Comparison of ENCODE assay signal across 17 mouse cellular contexts in the genomic region with DNA sequence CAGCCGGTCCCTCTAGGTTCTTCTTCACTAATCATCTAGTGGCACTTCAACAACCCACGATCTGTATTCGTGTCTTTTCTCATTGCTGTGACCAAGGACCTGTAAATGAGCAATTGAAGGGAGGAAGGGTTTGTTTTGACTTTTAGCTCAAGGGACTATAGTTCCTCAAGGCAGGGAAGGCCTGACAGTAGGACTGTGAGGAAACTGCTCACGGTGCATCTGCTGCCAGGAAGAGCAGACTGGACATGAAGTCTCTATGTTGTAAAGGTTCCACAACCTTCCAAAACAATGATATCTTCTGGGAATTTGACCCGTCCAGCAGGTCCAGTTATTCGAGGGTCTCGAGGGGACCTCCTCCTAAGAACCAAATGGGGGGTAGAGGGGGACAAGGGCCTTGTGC.
"Had no signal": no experiment of that assay in that cellular context is flagged by ENCODE, and none has a peak within 500 bp of the region (broad histone marks: within the 10 kb centered on the region; RNA-seq: fewer than 3 reads in every experiment).

No protein-coding gene starts in this region.

- H3K36me3 ChIP-seq: liver, embryonic 15.5 days; lung, embryonic 15.5 days; midbrain, embryonic 13.5 days; neural tube, embryonic 12.5 days; stomach, embryonic 15.5 days had no signal

- H3K27me3 ChIP-seq: liver, embryonic 15.5 days; lung, embryonic 15.5 days; megakaryocyte, embryonic 14.5 days; midbrain, embryonic 13.5 days; neural tube, embryonic 12.5 days; stomach, embryonic 15.5 days had no signal

- DNase-seq: liver, postnatal 0 days; lung, adult 2 months; lung, postnatal 14 days; lung, postnatal 36 days; right cerebral cortex, postnatal 14 days; thymus, adult 2 months; thymus, postnatal 25 days; thymus, postnatal 4 days had no signal

- H3K4me1 ChIP-seq: liver, embryonic 15.5 days; lung, embryonic 15.5 days; megakaryocyte, embryonic 14.5 days; midbrain, embryonic 13.5 days; neural tube, embryonic 12.5 days; stomach, embryonic 15.5 days had no signal

- H3K27ac ChIP-seq: liver, embryonic 15.5 days; lung, embryonic 15.5 days; macrophage; midbrain, embryonic 13.5 days; neural tube, embryonic 12.5 days; stomach, embryonic 15.5 days; stomach, postnatal 0 days had no signal

- H3K9me3 ChIP-seq: liver, embryonic 15.5 days; lung, embryonic 15.5 days; midbrain, embryonic 13.5 days; neural tube, embryonic 12.5 days; stomach, embryonic 15.5 days had no signal

- H3K4me2 ChIP-seq: liver, embryonic 15.5 days; lung, embryonic 15.5 days; midbrain, embryonic 13.5 days; neural tube, embryonic 12.5 days; stomach, embryonic 15.5 days had no signal

- H3K4me3 ChIP-seq: liver, embryonic 15.5 days; lung, embryonic 15.5 days; megakaryocyte, embryonic 14.5 days; midbrain, embryonic 13.5 days; neural tube, embryonic 12.5 days; stomach, embryonic 15.5 days had no signal

- ATAC-seq: liver, postnatal 0 days; lung, postnatal 0 days; midbrain, embryonic 13.5 days had no signal

- H3K9ac ChIP-seq: liver, embryonic 15.5 days; liver, postnatal 0 days; lung, embryonic 15.5 days; midbrain, embryonic 13.5 days; neural tube, embryonic 12.5 days; stomach, embryonic 15.5 days had no signal
